Mouse (Mus musculus) embryonic facial prominence, embryonic 11.5 days (tissue): Measurements from ENCODE around the gene Rfxank. TPM values are rescaled to one million over a fixed set of nuclear protein-coding genes. Genes with fewer than 3 reads are reported as not detected.

Experiments
- ATAC-seq: fragments of 200-750 bp; cut with Nextera tagmentation; replicated peaks from 2 replicates; pipeline ENCODE4 v1.8.0; 2017; ENCODE audit warnings: low read depth; ENCODE audit not compliant: insufficient number of reproducible peaks, low FRiP score, low TSS enrichment
- DNase-seq: peaks from one replicate; pipeline ENCODE4 v3.0.0-alpha.2; 2015; ENCODE audit warnings: low spot score
- H3K27ac ChIP-seq: fragments of 300-500 bp; sonication (generic); replicated peaks from 2 replicates; pipeline ENCODE4 v1.5.1; 2014; ENCODE audit warnings: mild to moderate bottlenecking, low read depth, low read length, control low read depth
- H3K27me3 ChIP-seq: fragments of 300-500 bp; sonication (generic); 2 replicates; pipeline ENCODE4 v1.6.1; 2014; ENCODE audit warnings: mild to moderate bottlenecking, low read length, moderate library complexity, mixed read lengths; ENCODE audit not compliant: control insufficient read depth, insufficient read depth
- H3K36me3 ChIP-seq: fragments of 300-500 bp; sonication (generic); replicated peaks from 2 replicates; pipeline ENCODE4 v1.6.1; 2014; ENCODE audit warnings: low read depth, mild to moderate bottlenecking, low read length, moderate library complexity, mixed read lengths; ENCODE audit not compliant: control insufficient read depth, insufficient read depth
- H3K4me1 ChIP-seq: fragments of 300-500 bp; sonication (generic); 2 replicates; pipeline ENCODE4 v1.6.1; 2014; ENCODE audit warnings: low read length, mixed read lengths; ENCODE audit not compliant: control insufficient read depth, insufficient read depth
- H3K4me2 ChIP-seq: fragments of 300-500 bp; sonication (generic); 2 replicates; pipeline ENCODE4 v1.6.1; 2014; ENCODE audit warnings: low read depth, mild to moderate bottlenecking, control low read depth, low read length, moderate library complexity
- H3K4me3 ChIP-seq: fragments of 300-500 bp; sonication (generic); 2 replicates; pipeline ENCODE4 v1.5.1; 2014; ENCODE audit warnings: low read depth, low read length, control low read depth
- H3K9ac ChIP-seq: fragments of 300-500 bp; sonication (generic); replicated peaks from 2 replicates; pipeline ENCODE4 v1.6.1; 2014; ENCODE audit warnings: mild to moderate bottlenecking, control low read depth, low read length
- H3K9me3 ChIP-seq: fragments of 300-500 bp; sonication (generic); replicated peaks from 2 replicates; pipeline ENCODE4 v1.6.1; 2016; ENCODE audit warnings: mild to moderate bottlenecking, low read length, inconsistent platforms, mixed read lengths; ENCODE audit not compliant: control insufficient read depth
- WGBS: fragments of 180-500 bp; shearing (Covaris S2); extraction: QIAGEN DNeasy Blood & Tissue Kit; methylation state at CpG from one replicate; pipeline ENCODE4 v1.1.7; 2014; 5-methylcytosine and 5-hydroxymethylcytosine counted together
- polyA plus RNA-seq: library from polyadenylated mRNA; unstranded; fragments of >200 nt; fragmentation: Nextera tagmentation; extraction: Ambion mirVana; gene quantifications from 2 replicates; pipeline ENCODE4 v1.2.1, GENCODE M21; 2014

Gene Rfxank
- polyA plus RNA-seq, 1 experiment from 2014 or later: 17.0 TPM

- Histone ChIP-seq H3K4me3 (no peak overlapping the region), H3K4me1 (0 out of 2 replicates have a peak, but pooled peaks cover 4% of the 10 kb centered on the region), H3K27me3 (peaks cover 55% of the 10 kb centered on the region), H3K9me3 (no peaks in the 10 kb centered on the region), H3K9ac (no peak overlapping the region), H3K27ac (no peak overlapping the region), H3K4me2 (no peak overlapping the region), H3K36me3 (no peaks in the 10 kb centered on the region)
- ATAC-seq (no peak), DNase-seq (no peak)
- 57% methylated on average over 9 of the region's 9 CpGs for WGBS
Measured at GRCm38 (mm10) chr8:70089296-70089960, 49.5 kb downstream of the Rfxank start.

- no peaks in the 10 kb centered on the region for H3K9me3 ChIP-seq
- H3K9ac ChIP-seq: peak overlapping the region; percentile 41
- H3K36me3 ChIP-seq: no peaks in the 10 kb centered on the region
- 4% methylated on average over 56 of the region's 56 CpGs for WGBS
- peak; percentile 84 for ATAC-seq
- peaks cover 69% of the 10 kb centered on the region for H3K27me3 ChIP-seq
- peaks cover 8% of the 10 kb centered on the region; the same call in 1 of the 2 replicates for H3K4me1 ChIP-seq
- peak; percentile 79 for DNase-seq
- H3K4me3 ChIP-seq: peak overlapping the region; percentile 34
- peak overlapping the region; percentile 73 for H3K4me2 ChIP-seq
- H3K27ac ChIP-seq: no peak overlapping the region
Measured at GRCm38 (mm10) chr8:70087836-70088650, 50.9 kb downstream of the Rfxank start.

GRCm38 (mm10) chr8:70087237-70087636 is 51.7 kb downstream of the Rfxank start:
- H3K27ac ChIP-seq: no peak overlapping the region
- no peak for ATAC-seq
- no peak overlapping the region for H3K4me3 ChIP-seq
- H3K27me3 ChIP-seq: peaks cover 76% of the 10 kb centered on the region
- no peak for DNase-seq
- no peak overlapping the region for H3K4me2 ChIP-seq
- H3K9ac ChIP-seq: no peak overlapping the region
- peaks cover 8% of the 10 kb centered on the region; the same call in 1 of the 2 replicates for H3K4me1 ChIP-seq
- H3K9me3 ChIP-seq: no peaks in the 10 kb centered on the region
- H3K36me3 ChIP-seq: no peaks in the 10 kb centered on the region
- 3% methylated on average over 7 of the region's 7 CpGs for whole genome bisulfite sequencing

GRCm38 (mm10) chr8:70086151-70086550 is 52.8 kb downstream of the Rfxank start:
- Histone ChIP-seq H3K9me3 (no peaks in the 10 kb centered on the region), H3K4me2 (no peak overlapping the region), H3K4me1 (peaks cover 8% of the 10 kb centered on the region; the same call in 1 of the 2 replicates), H3K27ac (no peak overlapping the region), H3K9ac (no peak overlapping the region), H3K27me3 (peaks cover 79% of the 10 kb centered on the region), H3K4me3 (no peak overlapping the region), H3K36me3 (no peaks in the 10 kb centered on the region)
- DNase-seq (no peak), ATAC-seq (no peak)
- 43% methylated on average over 1 of the region's 1 CpGs for WGBS

- peaks cover 8% of the 10 kb centered on the region; the same call in 1 of the 2 replicates for H3K4me1 ChIP-seq
- H3K4me3 ChIP-seq: peak overlapping the region; percentile 32
- 1% methylated on average over 71 of the region's 71 CpGs for WGBS
- H3K36me3 ChIP-seq: no peaks in the 10 kb centered on the region
- peak overlapping the region; percentile 56 for H3K4me2 ChIP-seq
- no peak; the same call in 1 of the 2 replicates for ATAC-seq
- peak; percentile 33 for DNase-seq
- peak overlapping the region; percentile 41 for H3K9ac ChIP-seq
- H3K9me3 ChIP-seq: no peaks in the 10 kb centered on the region
- no peak overlapping the region for H3K27ac ChIP-seq
- peaks cover 73% of the 10 kb centered on the region for H3K27me3 ChIP-seq
Measured at GRCm38 (mm10) chr8:70084191-70085065, 54.5 kb downstream of the Rfxank start.

- ATAC-seq: no peak
- H3K36me3 ChIP-seq: no peaks in the 10 kb centered on the region
- peaks cover 8% of the 10 kb centered on the region; the same call in 1 of the 2 replicates for H3K4me1 ChIP-seq
- DNase-seq: peak; percentile 68
- H3K4me2 ChIP-seq: peak within 1 kb of the TSS; percentile 56
- H3K4me3 ChIP-seq: peak within 1 kb of the TSS; percentile 32
- H3K9ac ChIP-seq: peak within 1 kb of the TSS; percentile 41
- H3K27ac ChIP-seq: no peak within 1 kb of the TSS
- peaks cover 61% of the 10 kb centered on the region for H3K27me3 ChIP-seq
- H3K9me3 ChIP-seq: no peaks in the 10 kb centered on the region
- WGBS: under 1% methylated on average over 25 of the region's 26 CpGs
Measured at GRCm38 (mm10) chr8:70083285-70083684, 55.7 kb downstream of the Rfxank start, which contains the start of gene Hapln4. Gene Hapln4 (plus strand): TSS chr8:70083457.

GRCm38 (mm10) chr8:70081976-70082375 is 57.0 kb downstream of the Rfxank start:
- H3K9ac ChIP-seq: no peak overlapping the region
- no peak for ATAC-seq
- 89% methylated on average over 2 of the region's 2 CpGs for WGBS
- H3K27ac ChIP-seq: no peak overlapping the region
- H3K9me3 ChIP-seq: no peaks in the 10 kb centered on the region
- H3K4me3 ChIP-seq: no peak overlapping the region
- H3K36me3 ChIP-seq: no peaks in the 10 kb centered on the region
- no peak for DNase-seq
- no peak overlapping the region for H3K4me2 ChIP-seq
- H3K27me3 ChIP-seq: peaks cover 48% of the 10 kb centered on the region
- peaks cover 4% of the 10 kb centered on the region; the same call in 1 of the 2 replicates for H3K4me1 ChIP-seq
